Mouse (Mus musculus): ENCODE results near the gene Ntng1.

GRCm38 (mm10) chr3:109984086-109984485 is 159.7 kb downstream of the Ntng1 start:
- TF ChIP-seq CTCF (IDR thresholded peaks at IDR 0.05; ENCODE audit: control insufficient read depth, insufficient read depth, insufficient read length), result no peak
- TF ChIP-seq MYOG (IDR thresholded peaks at IDR 0.05; ENCODE audit: control insufficient read depth, extremely low read depth, insufficient read length), result no peak
